Mouse (Mus musculus) frontal cortex, adult 2 months (tissue): ENCODE measurements around the gene Snx11. TPM values are rescaled to one million over a fixed set of nuclear protein-coding genes. Genes with fewer than 3 reads are reported as not detected.
A peak's percentile ranks its signal among the peaks of the same experiment; 100 is the strongest.
"Not testable (repeated sequence)": the region's sequence is repeated elsewhere in the genome, so short reads cannot be mapped to it uniquely, and the experiment has no call there.

Experiments used
- DNase-seq, 2 experiments: peaks; one replicate each; pipeline ENCODE4 v3.0.0; 2022; ENCODE audit warnings: low spot score in 1 of 2; ENCODE audit errors: extremely low spot score in 1 of 2
- polyA plus RNA-seq: library from polyadenylated mRNA; depleted of rRNA; stranded (reverse); fragments of >200 nt; gene quantifications from 2 replicates; pipeline ENCODE4 v1.2.3, GENCODE M21; 2012; rRNA removed

The Snx11 gene
- 42.0 and 48.0 TPM in 2 replicates for polyA plus RNA-seq

DNA sequence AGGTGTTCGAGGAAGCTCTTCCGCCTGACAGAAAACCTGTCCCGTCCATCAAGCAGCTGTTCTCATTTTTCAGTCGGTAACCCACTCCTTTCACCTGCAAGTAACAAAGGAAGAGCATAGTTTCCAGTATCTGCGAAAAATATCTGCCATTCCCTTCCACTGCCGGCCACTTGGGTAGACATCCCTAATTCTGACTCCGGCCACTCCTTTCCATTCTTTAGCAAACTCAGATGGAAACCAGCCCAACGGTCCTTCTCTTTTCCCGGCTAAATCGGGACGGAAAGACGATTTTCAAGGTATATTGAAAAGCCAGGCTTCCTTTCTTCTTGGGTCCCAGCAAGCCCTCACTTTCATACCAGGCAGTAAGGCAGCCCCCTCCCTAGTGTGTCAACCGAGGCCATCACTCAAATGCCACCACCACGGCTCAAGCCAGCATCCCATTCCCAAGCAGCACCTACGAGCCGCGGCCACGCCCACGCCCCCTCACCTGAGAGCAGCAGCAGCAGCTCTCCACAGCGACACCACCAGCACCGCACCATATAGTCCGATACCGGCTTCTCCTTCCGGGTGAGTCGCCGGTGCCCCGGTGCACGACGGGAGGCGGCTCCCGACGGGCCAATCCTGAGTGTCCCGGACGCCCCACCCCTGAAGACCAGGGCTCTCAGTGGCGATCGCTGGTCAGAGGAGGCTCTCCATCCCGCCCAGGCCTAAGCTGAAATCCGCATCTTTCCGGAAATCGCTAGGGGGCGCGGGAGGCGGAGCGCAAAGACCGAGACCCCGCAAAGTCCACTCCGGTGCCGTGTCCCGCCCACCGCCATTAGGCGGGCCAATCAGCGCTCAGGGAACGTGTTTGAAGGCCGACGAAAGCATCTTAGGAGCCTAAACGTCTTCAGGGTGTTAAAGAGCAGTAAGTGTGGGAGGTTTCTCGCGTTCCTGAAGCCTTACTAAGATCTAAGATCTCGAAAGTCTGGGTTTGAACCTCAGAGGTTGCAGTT is at the start of gene Snx11:
Snx11 (minus strand) TSS at position 592 of the 995 bp plus-strand sequence.
- DNase-seq: peak; percentile 99 to 100

DNA sequence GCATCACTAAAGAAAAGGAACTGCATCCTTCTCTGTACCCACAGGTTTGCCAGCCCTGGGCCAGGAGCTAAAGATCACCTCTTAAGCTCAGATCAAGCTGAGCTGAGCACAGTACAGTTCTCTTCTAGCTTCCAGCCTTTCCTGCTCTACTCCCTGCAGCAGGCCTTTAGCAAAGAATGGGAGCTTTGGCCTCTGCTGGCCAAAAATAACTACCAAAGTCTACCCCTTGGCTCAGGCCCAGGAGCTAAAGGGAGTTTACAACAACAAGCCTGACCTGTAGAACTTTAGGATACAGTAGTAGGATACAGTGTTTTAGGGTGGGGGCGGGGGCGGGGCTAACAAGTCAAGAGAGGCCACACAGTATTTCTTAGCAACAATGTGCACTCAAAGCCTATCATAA is 49.1 kb upstream of the Snx11 start:
- no peak for DNase-seq

DNA sequence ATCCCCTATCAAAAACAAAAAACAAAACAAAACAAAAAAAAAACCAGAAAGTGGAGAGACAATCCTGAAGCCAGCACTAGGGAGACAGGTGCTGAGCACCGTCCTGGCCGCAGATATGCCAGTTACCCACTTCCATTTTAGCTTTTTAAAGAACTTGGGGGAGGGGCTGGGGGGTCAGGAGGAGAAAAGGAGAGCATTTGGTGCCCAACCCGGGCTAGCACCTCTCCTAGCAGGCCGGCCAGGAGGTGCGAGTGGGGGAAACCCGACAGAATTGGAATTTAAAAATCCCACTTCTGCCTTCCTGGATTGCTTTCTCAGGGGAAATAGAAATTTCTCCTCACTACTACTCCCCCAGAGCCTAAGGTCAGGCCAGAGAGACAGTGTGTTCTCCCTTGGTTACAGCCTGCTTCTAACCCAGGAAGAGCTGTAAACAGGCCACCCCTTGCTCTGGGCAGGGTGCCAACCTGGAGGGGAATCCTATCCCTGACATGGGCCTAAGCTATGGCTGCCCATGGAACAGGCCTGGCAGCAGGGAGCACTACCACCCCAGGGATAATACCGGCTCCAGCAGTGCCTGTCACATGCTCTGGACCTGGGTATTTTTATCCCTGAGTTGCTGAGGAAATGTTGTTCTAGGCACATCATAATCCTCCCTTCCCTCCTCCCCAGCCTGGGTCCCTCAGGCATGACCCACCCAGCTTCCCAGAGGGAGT is 47.6 kb upstream of the Snx11 start:
- DNase-seq: peak in 1 of 2 experiments; percentile 53

DNA sequence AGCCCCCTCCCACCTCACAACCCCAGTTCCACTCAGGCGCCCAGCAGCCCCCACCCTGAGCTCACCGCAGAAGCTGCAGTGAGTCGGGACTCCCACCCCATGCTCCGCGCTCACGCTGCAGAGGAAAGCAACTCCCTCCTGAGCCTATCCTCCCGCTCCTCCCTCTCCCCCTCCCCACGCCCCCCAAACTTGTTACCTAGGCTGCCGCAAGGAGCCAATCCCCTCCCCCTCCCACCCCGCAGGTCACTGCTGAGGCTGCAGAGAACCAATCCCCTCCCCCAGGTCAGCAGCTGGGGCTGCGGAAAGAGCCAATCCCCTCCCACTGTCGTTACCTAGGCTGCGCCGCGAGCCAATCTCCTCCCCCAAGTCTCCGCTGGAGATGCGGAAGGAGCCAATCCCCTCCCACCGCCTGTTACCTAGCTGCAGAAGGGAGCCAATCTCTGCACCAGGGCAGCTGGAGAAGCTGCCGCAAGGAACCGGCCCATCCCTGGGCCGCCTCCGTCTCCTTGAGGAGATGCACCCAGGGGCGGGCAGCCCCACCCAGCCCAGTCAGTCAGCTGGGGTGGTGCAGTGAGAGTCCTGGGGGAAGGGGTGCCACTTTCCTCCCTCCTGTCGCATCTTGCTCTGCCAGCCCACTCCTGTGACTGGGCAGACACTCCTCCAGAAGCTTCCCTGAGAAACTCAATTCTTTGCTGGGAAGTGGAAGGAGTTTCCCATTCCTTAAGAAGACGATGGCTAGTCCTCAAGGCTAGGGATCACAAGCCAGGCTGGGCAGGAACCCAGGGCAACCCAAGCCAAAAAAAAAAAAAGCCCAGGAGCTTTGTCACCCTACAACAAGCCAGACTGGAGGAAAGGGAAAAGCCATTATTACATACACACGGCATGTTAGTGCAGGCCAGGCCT is 46.8 kb upstream of the Snx11 start:
- peak; percentile 91 for DNase-seq

DNA sequence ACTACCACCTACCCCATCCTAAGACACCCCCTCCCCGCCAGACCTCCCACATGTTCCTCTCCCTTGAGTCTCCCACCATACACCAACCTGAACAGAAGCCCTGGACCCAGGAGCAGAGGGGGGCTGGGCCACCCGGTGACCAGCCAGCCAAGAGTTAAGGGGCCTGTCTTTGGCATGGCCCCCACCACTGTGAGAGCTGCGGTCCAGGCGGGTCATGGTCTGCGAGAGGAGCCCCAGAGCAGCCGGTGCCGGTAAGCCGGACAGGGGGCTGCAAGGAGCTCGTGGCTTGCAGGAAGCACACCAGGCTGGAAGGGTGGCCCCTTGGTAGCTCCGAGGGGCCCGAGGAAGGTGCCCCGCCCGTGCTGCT is 46.1 kb upstream of the Snx11 start:
- DNase-seq: no peak

DNA sequence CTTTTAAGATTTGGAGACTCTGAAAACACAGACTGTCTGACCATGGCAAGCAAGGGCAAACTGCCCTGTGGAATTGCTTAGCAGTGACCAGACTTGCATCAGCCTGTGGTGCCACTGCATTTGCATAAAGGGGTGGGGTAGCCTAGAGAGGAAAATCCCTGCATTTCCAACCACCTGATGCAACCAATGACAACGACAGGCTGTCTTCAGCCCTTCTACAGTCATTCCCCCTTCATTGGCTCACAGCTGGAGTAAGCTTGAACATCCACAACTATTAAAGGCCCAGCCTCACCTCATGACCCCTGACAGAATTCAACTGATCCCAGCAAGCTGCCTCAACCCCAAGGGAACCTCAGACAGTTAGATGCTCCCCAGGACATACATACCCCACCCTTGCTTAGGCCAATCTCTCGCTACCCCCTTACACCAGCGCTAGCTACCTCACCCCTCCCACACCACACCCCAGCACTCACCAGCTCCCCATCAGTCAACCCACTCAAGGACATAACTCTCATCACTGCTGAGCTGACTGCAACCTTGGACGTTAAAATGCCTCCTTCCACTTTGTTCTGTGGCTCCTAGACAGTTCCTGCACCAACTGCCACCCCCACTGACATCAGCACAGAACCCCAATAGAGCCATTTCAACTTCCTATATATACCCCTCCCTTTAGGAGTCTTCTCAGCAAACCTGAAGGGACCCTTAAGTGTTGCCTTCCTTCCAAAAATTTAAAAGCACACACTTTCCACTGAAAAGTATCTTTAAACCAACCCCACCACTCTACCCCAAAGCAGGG is 45.5 kb upstream of the Snx11 start:
- no peak for DNase-seq

DNA sequence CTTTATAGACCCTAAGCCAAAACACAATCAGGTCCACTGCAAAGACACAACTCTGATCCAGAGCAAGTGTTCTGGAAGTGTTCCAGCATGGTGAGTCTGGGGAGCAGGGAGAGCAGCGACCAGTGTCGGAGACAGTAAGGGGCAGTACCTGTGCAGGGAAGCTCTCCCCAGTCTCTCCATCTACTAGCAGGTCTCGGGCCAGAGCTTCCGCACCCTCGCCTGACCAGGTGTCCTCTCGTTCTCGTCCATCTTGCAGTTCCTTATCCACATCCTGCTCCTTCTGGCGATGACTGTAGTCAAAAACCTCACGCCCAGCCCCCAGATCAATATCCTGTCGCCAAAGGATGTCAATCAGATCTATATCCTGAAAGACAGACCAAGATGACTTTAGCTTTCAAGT is 44.6 kb upstream of the Snx11 start:
- no peak for DNase-seq

DNA sequence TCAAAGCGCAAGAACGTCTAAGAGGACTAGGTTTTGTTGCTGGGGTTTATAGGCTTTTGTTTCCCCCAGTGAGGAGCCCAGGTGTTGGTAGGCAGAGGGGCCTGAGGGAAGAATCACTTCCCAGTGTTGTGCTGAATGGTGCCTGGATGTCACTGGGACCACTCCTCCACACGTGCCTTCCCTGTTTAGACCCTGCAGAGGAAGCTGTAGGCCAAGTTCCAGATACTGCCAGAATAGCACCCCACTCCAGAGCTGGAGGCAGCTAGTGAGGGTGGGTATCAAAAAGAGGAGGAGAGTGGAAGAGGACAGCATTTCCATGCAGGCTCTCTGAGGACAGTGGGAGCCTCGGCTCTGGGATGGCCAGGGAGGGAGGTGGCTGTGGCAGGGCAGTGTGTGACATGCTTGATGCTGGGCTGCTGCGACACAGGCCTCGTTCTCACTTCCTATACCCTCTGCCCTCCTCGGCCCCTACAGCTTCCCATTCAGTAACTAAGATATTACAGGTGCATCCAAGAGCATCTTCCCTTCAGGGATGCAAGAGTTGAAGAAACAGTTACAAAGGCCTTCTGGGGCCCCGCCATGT is 40.9 kb upstream of the Snx11 start:
- no peak for DNase-seq

DNA sequence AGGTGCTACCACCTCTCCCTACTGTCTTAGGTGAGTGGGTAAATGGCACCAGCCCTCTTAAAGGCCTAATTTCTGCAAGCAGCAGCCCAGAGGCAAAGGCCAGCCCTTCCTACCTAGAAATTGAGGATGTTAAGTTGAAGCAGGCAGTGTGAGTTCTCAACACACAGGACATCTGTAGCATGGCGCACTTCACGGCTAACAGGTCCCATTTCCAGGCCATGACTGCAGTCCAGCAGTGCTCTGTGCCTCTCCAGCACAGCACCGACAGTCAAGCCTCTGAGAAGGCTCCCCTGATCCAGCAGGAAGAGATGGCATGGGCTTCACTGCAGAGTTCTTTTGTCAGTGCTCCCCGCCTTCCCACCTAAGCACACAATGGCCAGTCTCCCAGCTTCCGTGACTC is 39.6 kb upstream of the Snx11 start:
- no peak for DNase-seq

DNA sequence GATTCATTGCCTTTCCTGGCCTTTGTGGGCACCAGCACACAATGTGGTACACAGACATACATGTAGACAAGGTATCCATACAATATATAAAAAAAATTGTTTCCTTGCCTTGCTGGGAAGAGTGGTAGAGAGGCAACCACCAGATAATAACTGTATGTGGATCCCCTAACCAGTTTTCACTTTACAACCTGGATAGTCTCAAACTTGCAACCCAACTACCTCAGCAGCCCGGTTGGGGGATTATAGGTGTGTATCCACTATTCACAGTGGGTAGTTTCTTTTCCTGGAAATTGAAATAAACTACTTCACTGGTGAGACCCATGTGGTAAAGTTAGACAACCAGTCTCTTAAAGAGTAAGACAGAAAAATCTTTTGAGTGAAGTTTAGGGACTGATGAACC is 39.1 kb upstream of the Snx11 start:
- no peak for DNase-seq

DNA sequence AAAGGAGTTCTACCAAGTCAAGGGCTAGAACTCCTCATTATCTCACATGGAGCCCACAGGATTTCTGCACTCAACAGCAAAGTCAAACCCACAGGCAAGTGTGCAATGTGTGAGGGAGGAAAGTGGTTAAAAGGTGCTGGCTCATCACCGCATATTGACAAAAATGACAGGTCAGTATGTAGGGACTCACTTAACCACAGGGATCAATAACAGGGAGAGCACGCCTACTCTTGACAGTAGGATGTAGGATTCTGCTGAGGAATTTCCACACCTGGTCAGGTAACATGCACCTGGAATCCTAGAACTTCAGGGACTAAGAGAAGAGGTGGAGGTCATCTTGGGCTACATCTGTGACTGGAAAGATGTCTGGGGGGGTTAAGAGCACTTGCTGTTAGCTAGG is 38.5 kb upstream of the Snx11 start:
- DNase-seq: no peak

DNA sequence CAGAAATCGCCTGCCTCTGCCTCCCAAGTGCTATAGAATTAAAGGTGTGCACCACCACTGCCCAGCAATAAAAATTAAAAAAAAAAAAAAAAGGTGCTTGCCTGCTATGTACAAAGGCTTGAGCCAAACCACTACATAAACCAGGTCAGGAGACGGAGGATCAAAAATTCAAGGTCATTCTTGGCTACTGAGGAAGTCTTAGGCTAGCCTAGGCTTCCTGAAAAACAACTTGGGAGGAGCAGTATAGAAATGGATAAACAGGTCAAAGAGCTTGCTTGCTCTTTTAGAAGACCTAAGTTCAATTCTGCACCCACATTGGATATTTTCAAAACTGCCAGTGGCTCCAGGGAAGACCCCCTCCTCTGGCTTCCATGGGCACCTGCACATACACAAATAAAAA is 37.1 kb upstream of the Snx11 start:
- no peak for DNase-seq

DNA sequence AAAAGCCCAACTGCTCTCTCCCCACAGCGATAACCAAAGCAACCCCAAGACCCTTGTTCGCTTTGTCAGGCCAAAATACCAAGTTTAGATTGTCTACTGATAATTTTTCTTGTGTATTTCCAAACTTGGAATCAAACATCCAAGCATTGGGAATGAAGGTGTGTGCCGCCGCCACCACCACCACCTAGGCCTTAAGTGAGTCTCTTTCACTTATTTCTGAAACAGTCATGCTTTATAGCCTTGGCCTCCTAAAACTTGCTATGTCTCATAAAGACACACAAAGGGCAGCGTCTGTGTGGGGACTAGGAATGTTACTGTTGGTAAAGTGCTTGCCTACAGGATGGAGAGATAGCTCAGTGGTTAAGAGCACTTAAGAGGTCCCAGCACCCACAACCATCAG is 36.6 kb upstream of the Snx11 start:
- no peak for DNase-seq

DNA sequence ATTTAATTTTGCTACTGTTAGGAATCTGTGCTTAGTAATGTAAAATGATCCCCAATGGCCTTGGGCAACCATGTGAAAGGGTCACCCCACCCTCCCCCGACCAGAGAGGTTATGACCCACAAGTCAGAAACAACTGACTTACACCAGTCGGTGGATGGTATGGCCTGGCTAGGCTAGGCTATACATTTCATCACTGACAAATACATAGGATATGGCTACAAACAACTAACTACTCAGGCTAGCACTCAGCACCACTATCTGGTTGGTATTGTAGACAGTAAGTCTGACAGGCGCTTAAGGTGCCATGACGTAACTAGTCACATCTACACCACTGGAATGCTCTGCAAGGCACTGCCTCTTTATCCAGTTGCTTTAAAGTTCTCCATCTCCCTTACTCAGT is 36.1 kb upstream of the Snx11 start:
- no peak for DNase-seq

DNA sequence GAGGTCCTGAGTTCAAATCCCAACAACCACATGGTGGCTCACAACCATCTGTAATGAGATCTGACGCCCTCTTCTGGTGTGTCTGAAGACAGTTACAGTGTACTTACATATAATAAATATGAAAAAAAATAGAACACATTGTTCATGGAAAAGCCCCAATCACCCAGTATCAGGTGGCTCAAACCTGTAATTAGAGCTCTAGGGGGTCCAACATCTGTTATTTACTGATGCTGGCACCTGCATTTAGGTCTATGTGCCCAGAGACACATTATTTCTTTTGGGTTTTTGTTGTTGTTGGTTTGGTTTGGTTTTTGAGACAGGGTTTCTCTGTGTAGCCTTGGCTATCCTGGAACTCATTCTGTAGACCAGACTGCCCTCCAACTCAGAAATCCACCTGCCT is 33.8 kb upstream of the Snx11 start:
- DNase-seq: not testable (repeated sequence)

DNA sequence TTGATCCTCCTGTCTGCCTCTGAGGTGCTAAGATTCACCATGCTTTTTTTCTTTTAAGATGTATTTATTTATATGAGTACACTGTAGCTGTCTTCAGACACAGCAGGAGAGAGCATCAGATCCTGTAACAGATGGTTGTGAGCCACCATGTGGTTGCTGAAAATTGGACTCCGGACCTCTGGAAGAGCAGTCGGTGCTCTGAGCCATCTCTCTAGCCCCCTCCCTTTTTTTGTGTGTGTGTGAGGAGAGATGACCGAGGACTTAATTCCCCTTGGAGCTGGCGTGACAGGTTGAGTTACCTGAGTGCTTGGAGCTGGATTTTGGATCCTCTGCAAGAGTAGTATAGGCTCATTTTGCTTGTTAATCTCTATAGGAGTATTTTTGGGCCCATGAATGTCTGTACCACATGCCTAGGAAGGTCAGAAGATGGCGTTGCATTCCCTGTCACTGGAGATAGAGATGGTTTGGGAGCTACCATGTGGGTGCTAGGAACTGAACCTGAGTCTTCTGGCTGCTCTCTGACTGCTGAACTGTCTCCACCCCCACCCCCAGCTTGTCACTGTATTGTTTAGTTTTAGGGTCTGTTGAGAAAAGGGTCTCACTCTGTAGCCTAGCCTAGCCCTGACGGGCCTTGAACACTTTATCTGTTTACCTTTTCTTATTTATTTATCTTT is 32.3 kb upstream of the Snx11 start:
- DNase-seq: no peak

DNA sequence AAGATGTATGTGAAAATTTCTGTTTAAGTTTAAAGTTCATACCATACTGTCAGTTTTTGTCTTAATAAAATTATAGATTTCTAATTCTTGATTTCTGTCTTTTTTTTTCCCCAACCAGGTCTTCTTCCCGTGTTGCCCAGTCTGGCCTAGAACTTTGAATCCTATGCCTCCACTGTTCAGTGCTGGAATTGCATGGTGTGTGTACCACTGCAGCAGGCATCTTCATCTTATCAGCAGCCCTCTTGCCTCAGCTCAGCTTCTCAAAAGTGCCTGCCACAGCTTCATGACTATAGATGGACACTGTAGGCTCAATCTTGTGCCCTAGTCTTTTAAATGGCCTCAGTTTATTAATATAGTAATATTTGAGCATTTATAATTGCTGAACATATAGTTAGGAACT is 30.7 kb upstream of the Snx11 start:
- DNase-seq: no peak

DNA sequence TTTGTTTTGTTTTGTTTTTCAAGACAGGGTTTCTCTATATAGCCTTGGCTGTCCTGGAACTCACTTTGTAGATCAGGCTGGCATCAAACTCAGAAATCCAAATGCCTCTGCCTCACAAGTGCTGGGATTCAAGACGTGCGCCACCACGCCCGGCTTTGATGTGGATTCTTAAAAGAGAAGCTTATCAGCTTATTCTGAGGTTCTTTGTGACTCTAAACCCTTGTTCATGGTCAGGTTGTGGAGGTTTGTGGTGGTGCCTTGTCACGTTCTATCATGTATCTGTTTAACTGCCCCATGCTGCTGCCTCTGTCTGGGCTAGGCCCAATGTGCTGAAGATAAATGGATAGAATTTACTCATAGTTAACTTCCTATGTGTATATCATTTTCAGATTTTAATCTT is 28.2 kb upstream of the Snx11 start:
- no peak for DNase-seq

DNA sequence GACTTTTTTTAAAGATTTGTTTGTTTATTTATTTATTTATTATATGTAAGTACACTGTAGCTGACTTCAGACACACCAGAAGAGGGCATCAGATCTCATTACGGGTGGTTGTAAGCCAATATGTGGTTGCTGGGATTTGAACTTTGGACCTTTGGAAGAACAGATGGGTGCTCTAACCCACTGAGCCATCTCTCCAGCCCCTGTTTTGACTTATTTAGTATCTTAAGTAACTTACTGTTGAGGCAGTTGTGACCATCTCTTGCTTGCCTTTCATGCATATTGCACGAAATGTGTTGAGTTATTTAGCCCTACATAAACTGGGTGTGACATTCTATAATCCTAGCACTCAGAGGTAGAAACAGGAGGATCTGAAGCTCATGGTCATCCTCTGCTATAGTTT is 22.2 kb upstream of the Snx11 start:
- no peak for DNase-seq
